Mouse (Mus musculus): ENCODE measurements at regions not wholly inside any gene's neighbourhood (a gene's known extent, or its start where the extent isn't known, plus 50 kb on each side); places are given as distances from the start of the nearest gene placed in this dataset.

DNA sequence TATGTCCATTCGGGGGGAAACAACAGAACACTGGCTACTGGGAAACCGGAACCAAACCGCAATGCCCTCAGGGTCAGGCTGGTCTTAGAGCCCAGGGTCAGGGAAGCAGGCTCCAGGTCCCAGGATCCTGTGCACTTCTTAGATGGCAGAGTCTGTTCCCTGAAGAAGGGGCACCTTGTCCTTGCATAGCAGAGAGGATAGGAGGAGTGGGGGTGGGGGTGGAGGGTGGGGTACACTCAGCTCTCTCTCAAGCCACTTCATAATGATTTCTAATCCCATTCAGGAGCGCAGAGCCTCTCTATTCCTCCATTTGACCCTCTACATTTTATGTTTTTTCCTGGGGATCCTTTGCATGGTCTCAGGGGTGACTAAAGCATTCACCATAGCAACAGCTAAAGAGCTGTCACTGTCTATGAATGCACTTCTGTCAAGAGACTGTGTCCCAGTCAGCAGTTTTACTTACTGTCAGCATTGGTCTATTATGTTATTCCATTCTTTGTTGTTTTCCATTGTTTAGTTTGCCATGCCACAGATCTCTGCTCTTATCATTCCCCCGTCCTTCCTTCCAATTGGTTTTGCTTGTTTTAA, 64.2 kb upstream of the Gm17728 start:
- Histone ChIP-seq H3K4me1 (replicated peaks) (no peaks in the 10 kb centered on the region), H3K36me3 (no peaks in the 10 kb centered on the region), H3K4me3 (replicated peaks) (no peak overlapping the region), H3K4me2 (replicated peaks) (no peak overlapping the region), H3K27me3 (replicated peaks) (no peaks in the 10 kb centered on the region), H3K27ac (no peak overlapping the region), H3K9ac (no peak overlapping the region), H3K9me3 (no peaks in the 10 kb centered on the region)
- ATAC-seq, result no peak
- 88% methylated on average over 5 of the region's 5 CpGs for WGBS

All from intestine, embryonic 15.5 days (tissue).